In the genomic region with DNA sequence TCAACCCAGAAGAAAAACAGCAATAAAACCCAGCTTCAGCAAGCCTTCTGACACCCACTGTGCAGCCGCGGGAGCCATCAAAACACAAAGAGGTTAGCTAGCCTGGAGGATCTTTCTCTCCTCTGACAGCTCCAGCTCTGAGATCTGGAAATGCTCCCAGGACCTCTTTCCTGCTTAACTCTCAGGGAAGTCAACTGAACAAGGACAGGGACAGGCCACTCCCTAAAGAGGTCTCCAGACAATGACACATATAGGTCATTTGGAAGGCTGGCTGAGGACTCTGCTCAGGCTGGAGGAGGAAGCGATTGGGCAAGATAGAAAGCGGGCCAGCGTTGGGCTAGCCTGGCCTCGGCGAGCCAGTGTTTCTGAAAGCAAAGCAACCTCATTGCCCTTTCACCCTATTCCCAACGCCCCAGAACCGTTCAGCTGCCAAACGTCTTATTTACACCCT, we compare ENCODE assay signal across 8 mouse cellular contexts. TPM values are rescaled to one million over a fixed set of nuclear protein-coding genes. Genes with fewer than 3 reads are reported as not detected.
A peak's percentile ranks its signal among the peaks of the same experiment; 100 is the strongest.
DNase-seq lines count a peak whose midpoint lies in the region; ATAC-seq lines count a peak whose summit lies in the region.

No protein-coding gene starts in this region.

- peak overlapping the region; percentile 48; the same call in 1 of the 2 replicates for H3K4me2 ChIP-seq in embryonic facial prominence, embryonic 11.5 days (ENCODE audit: low read depth, low read length)
- peak overlapping the region; percentile 73 for H3K4me2 ChIP-seq in heart, embryonic 15.5 days

- H3K9me3 ChIP-seq in embryonic facial prominence, embryonic 11.5 days (replicated peaks; ENCODE audit: control insufficient read depth, low read length) = no peaks in the 10 kb centered on the region
- no peaks in the 10 kb centered on the region for H3K9me3 ChIP-seq in heart, embryonic 15.5 days (replicated peaks)

- 36% methylated on average over 10 of the region's 10 CpGs for WGBS in embryonic facial prominence, embryonic 11.5 days
- WGBS in heart, embryonic 15.5 days = 32% methylated on average over 10 of the region's 10 CpGs

- DNase-seq in ES-CJ7 (ENCODE audit: low read depth, low spot score) = peak; percentile 61
- DNase-seq in embryonic facial prominence, embryonic 11.5 days (ENCODE audit: low spot score) = peak; percentile 6
- DNase-seq in kidney, postnatal 10 days = peak; percentile 51
- peak; percentile 41 to 49 for DNase-seq in lung, postnatal 4 days
- DNase-seq in layer of hippocampus, adult 9-11 months = no peak
- DNase-seq in spleen, adult 12 weeks (ENCODE audit: low spot score) = no peak
- DNase-seq in ovary, adult 18-20 months (ENCODE audit: low spot score) = no peak

- no peak overlapping the region; the same call in 1 of the 2 replicates for H3K9ac ChIP-seq in embryonic facial prominence, embryonic 11.5 days (replicated peaks; ENCODE audit: low read length)
- no peak overlapping the region for H3K9ac ChIP-seq in heart, embryonic 15.5 days

- no peaks in the 10 kb centered on the region for H3K36me3 ChIP-seq in embryonic facial prominence, embryonic 11.5 days (replicated peaks; ENCODE audit: control insufficient read depth, insufficient read depth, low read depth, low read length)
- H3K36me3 ChIP-seq in heart, embryonic 15.5 days = no peaks in the 10 kb centered on the region

- 0 out of 2 replicates have a peak, but pooled peaks have one; percentile 10 for ATAC-seq in embryonic facial prominence, embryonic 11.5 days (replicated peaks; ENCODE audit: insufficient number of reproducible peaks, low FRiP score, low TSS enrichment, low read depth)
- ATAC-seq in heart, embryonic 15.5 days (replicated peaks; ENCODE audit: insufficient number of reproducible peaks, insufficient read depth, low FRiP score, low read depth) = peak; percentile 36

- no peaks in the 10 kb centered on the region for H3K27me3 ChIP-seq in embryonic facial prominence, embryonic 11.5 days (ENCODE audit: control insufficient read depth, insufficient read depth, low read length)
- H3K27me3 ChIP-seq in heart, embryonic 15.5 days = no peaks in the 10 kb centered on the region

- no peak overlapping the region for H3K27ac ChIP-seq in embryonic facial prominence, embryonic 11.5 days (replicated peaks; ENCODE audit: low read depth, low read length)
- peak overlapping the region; percentile 59 for H3K27ac ChIP-seq in heart, embryonic 15.5 days

- H3K4me3 ChIP-seq in embryonic facial prominence, embryonic 11.5 days (ENCODE audit: low read depth, low read length) = no peak overlapping the region
- H3K4me3 ChIP-seq in heart, embryonic 15.5 days = no peak overlapping the region

- no peaks in the 10 kb centered on the region; the same call in 1 of the 2 replicates for H3K4me1 ChIP-seq in embryonic facial prominence, embryonic 11.5 days (ENCODE audit: control insufficient read depth, insufficient read depth, low read length)
- H3K4me1 ChIP-seq in heart, embryonic 15.5 days (replicated peaks) = peaks cover 12% of the 10 kb centered on the region

RNA-seq across cellular contexts. Expression of a gene that starts 8.7 kb away (rescaled TPM):
- polyA plus RNA-seq in embryonic facial prominence, embryonic 11.5 days (2014; fragmentation: Nextera tagmentation; extraction: Ambion mirVana) = 13.3 and 14.2 TPM in 2 replicates
- 12.4 and 15.6 TPM in 2 replicates for polyA plus RNA-seq in heart, embryonic 15.5 days (2015; fragmentation: Nextera tagmentation; extraction: Ambion mirVana)

RNA-seq across cellular contexts. Expression of a gene that starts 46.2 kb away (rescaled TPM):
- 0.38 and 0.41 TPM in 2 replicates for polyA plus RNA-seq in embryonic facial prominence, embryonic 11.5 days (2014; fragmentation: Nextera tagmentation; extraction: Ambion mirVana)
- 0.15 TPM in 1 of 2 replicates, not detected in the other for polyA plus RNA-seq in heart, embryonic 15.5 days (2015; fragmentation: Nextera tagmentation; extraction: Ambion mirVana)

Comparison
In these comparisons a context has a peak if more than half of its experiments do, and no peak if none do; other contexts are left out.
1. DNase-seq: peak in ES-CJ7 (single experiment), embryonic facial prominence, embryonic 11.5 days (single experiment), kidney, postnatal 10 days (single experiment) and lung, postnatal 4 days (2 of 2); none in layer of hippocampus, adult 9-11 months (single experiment), spleen, adult 12 weeks (single experiment) and ovary, adult 18-20 months (single experiment).